ENCODE assay signal across 24 mouse cellular contexts in genomic region chr7:139963814-139964213, GRCm38 (mm10). TPM values are rescaled to one million over a fixed set of nuclear protein-coding genes. Genes with fewer than 3 reads are reported as not detected.
"Had no signal": no experiment of that assay in that cellular context is flagged by ENCODE, and none has a peak within 500 bp of the region (broad histone marks: within the 10 kb centered on the region; RNA-seq: fewer than 3 reads in every experiment).

No protein-coding gene starts in this region.

- DNase-seq: liver; liver, embryonic 13.5 days; liver, postnatal 0 days; lung, adult 2 months; lung, postnatal 14 days; lung, postnatal 36 days; midbrain, embryonic 14.5 days; right cerebral cortex, postnatal 14 days; thymus, adult 18-20 months; thymus, postnatal 25 days; thymus, postnatal 4 days had no signal

- ATAC-seq: liver, postnatal 0 days; lung, postnatal 0 days; midbrain, embryonic 16.5 days had no signal

- H3K4me3 ChIP-seq: liver, embryonic 13.5 days; liver, embryonic 15.5 days; lung, embryonic 15.5 days; megakaryocyte, embryonic 14.5 days; midbrain, embryonic 12.5 days; neural tube, embryonic 12.5 days; stomach, embryonic 15.5 days had no signal

- H3K36me3 ChIP-seq: liver, embryonic 13.5 days; liver, embryonic 15.5 days; lung, embryonic 15.5 days; midbrain, embryonic 12.5 days; neural tube, embryonic 12.5 days; stomach, embryonic 15.5 days had no signal

- H3K27me3 ChIP-seq: lung, embryonic 15.5 days; neural tube, embryonic 12.5 days; stomach, embryonic 15.5 days had no signal

- H3K4me1 ChIP-seq: liver, embryonic 13.5 days; liver, embryonic 15.5 days; lung, embryonic 15.5 days; midbrain, embryonic 12.5 days; neural tube, embryonic 12.5 days; stomach, embryonic 15.5 days had no signal

- H3K27ac ChIP-seq: liver, embryonic 13.5 days; liver, embryonic 15.5 days; lung, embryonic 15.5 days; macrophage; midbrain, embryonic 12.5 days; neural tube, embryonic 12.5 days; stomach, embryonic 15.5 days; stomach, postnatal 0 days had no signal

RNA-seq across cellular contexts. Expression of gene 6430531B16Rik, which starts 14.7 kb away (rescaled TPM):
- polyA plus RNA-seq: liver, embryonic 11.5 days; liver, embryonic 13.5 days; liver, embryonic 15.5 days; liver, postnatal 0 days; macrophage had no signal

RNA-seq across cellular contexts. Expression of gene Utf1, which starts 20.2 kb away (rescaled TPM):
- polyA plus RNA-seq: liver, embryonic 11.5 days; liver, embryonic 13.5 days; liver, embryonic 15.5 days; liver, postnatal 0 days; lung, adult 2 months; lung, postnatal 0 days; macrophage; midbrain, embryonic 12.5 days; midbrain, embryonic 14.5 days; midbrain, embryonic 16.5 days; neural tube, embryonic 12.5 days; neural tube, embryonic 14.5 days; stomach, postnatal 0 days; urinary bladder, adult 2 months had no signal
